Mouse (Mus musculus): ENCODE data around the gene Gm49405. TPM values are rescaled to one million over a fixed set of nuclear protein-coding genes. Genes with fewer than 3 reads are reported as not detected.
"Not testable (repeated sequence)": the region's sequence is repeated elsewhere in the genome, so short reads cannot be mapped to it uniquely, and the experiment has no call there.

Gm49405 gene
- polyA plus RNA-seq, 1 experiment from 2014 or later = 3.4 TPM

GRCm38 (mm10) chr19:4037154-4037787 lies 36.8 kb downstream of the Gm49405 start:
- DNase-seq (ENCODE audit: low spot score); H3K9me3 ChIP-seq (ENCODE audit: control insufficient read depth, low read length); H3K36me3 ChIP-seq (replicated peaks; ENCODE audit: control insufficient read depth, insufficient read depth); H3K27me3 ChIP-seq (ENCODE audit: control insufficient read depth, insufficient read depth, low read length): not testable (repeated sequence)
- 25% methylated on average over 7 of the region's 8 CpGs for WGBS
- Histone ChIP-seq H3K4me1 (replicated peaks; ENCODE audit: control insufficient read depth, insufficient read depth, low read length) (peaks cover 14% of the 10 kb centered on the region), H3K4me3 (replicated peaks; ENCODE audit: low read length) (peak overlapping the region; percentile 45), H3K4me2 (replicated peaks) (peak overlapping the region; percentile 74), H3K27ac (peak overlapping the region; percentile 40; the same call in 1 of the 2 replicates), H3K9ac (peak overlapping the region; percentile 60)
- peak; percentile 35; the same call in 1 of the 2 replicates for ATAC-seq (ENCODE audit: low FRiP score)

GRCm38 (mm10) chr19:4037788-4038232 lies 37.4 kb downstream of the Gm49405 start, which contains the start of gene Gstp1:
Gene Gstp1, minus strand, starts transcription at chr19:4037985.
- H3K4me2 ChIP-seq (replicated peaks) = peak within 1 kb of the TSS; percentile 74
- H3K36me3 ChIP-seq (replicated peaks; ENCODE audit: control insufficient read depth, insufficient read depth) = no peaks in the 10 kb centered on the region
- H3K27ac ChIP-seq = peak within 1 kb of the TSS; percentile 40; the same call in 1 of the 2 replicates
- no peaks in the 10 kb centered on the region for H3K27me3 ChIP-seq (ENCODE audit: control insufficient read depth, insufficient read depth, low read length)
- H3K9ac ChIP-seq = peak within 1 kb of the TSS; percentile 60
- H3K4me1 ChIP-seq (replicated peaks; ENCODE audit: control insufficient read depth, insufficient read depth, low read length) = peaks cover 14% of the 10 kb centered on the region
- ATAC-seq (ENCODE audit: low FRiP score) (peak; percentile 86), DNase-seq (ENCODE audit: low spot score) (peak; percentile 72)
- H3K9me3 ChIP-seq (ENCODE audit: control insufficient read depth, low read length) = no peaks in the 10 kb centered on the region
- H3K4me3 ChIP-seq (replicated peaks; ENCODE audit: low read length) = peak within 1 kb of the TSS; percentile 45
- under 1% methylated on average over 26 of the region's 26 CpGs for WGBS

GRCm38 (mm10) chr19:4040941-4041340 lies 40.5 kb downstream of the Gm49405 start:
- not testable (repeated sequence) for H3K9me3 ChIP-seq (ENCODE audit: control insufficient read depth, low read length); ATAC-seq (ENCODE audit: low FRiP score); H3K27ac ChIP-seq; DNase-seq (ENCODE audit: low spot score); H3K27me3 ChIP-seq (ENCODE audit: control insufficient read depth, insufficient read depth, low read length); H3K4me3 ChIP-seq (replicated peaks; ENCODE audit: low read length); H3K9ac ChIP-seq; H3K4me2 ChIP-seq (replicated peaks); H3K36me3 ChIP-seq (replicated peaks; ENCODE audit: control insufficient read depth, insufficient read depth)
- H3K4me1 ChIP-seq (replicated peaks; ENCODE audit: control insufficient read depth, insufficient read depth, low read length) = peaks cover 14% of the 10 kb centered on the region
- 88% methylated on average over 5 of the region's 5 CpGs for WGBS

- H3K9ac ChIP-seq; H3K36me3 ChIP-seq (replicated peaks; ENCODE audit: control insufficient read depth, insufficient read depth); H3K9me3 ChIP-seq (ENCODE audit: control insufficient read depth, low read length); DNase-seq (ENCODE audit: low spot score); H3K4me3 ChIP-seq (replicated peaks; ENCODE audit: low read length); H3K27me3 ChIP-seq (ENCODE audit: control insufficient read depth, insufficient read depth, low read length); H3K27ac ChIP-seq; ATAC-seq (ENCODE audit: low FRiP score); H3K4me2 ChIP-seq (replicated peaks): not testable (repeated sequence)
- H3K4me1 ChIP-seq (replicated peaks; ENCODE audit: control insufficient read depth, insufficient read depth, low read length) = peaks cover 12% of the 10 kb centered on the region
- WGBS = 85% methylated on average over 3 of the region's 4 CpGs
Measured at GRCm38 (mm10) chr19:4041500-4041899, 41.1 kb downstream of the Gm49405 start.

- Histone ChIP-seq H3K4me3 (replicated peaks; ENCODE audit: low read length) (no peak overlapping the region), H3K36me3 (replicated peaks; ENCODE audit: control insufficient read depth, insufficient read depth) (no peaks in the 10 kb centered on the region), H3K4me2 (replicated peaks) (no peak overlapping the region), H3K9me3 (ENCODE audit: control insufficient read depth, low read length) (no peaks in the 10 kb centered on the region), H3K9ac (no peak overlapping the region), H3K27ac (no peak overlapping the region), H3K27me3 (ENCODE audit: control insufficient read depth, insufficient read depth, low read length) (no peaks in the 10 kb centered on the region), H3K4me1 (replicated peaks; ENCODE audit: control insufficient read depth, insufficient read depth, low read length) (peaks cover 8% of the 10 kb centered on the region; the same call in 1 of the 2 replicates)
- DNase-seq (ENCODE audit: low spot score) (no peak), ATAC-seq (ENCODE audit: low FRiP score) (no peak)
- WGBS = 74% methylated on average over 14 of the region's 14 CpGs
Measured at GRCm38 (mm10) chr19:4042124-4042523, 41.7 kb downstream of the Gm49405 start.

GRCm38 (mm10) chr19:4044109-4044508 lies 43.7 kb downstream of the Gm49405 start:
- WGBS = 90% methylated on average over 5 of the region's 5 CpGs
- not testable (repeated sequence) for H3K9ac ChIP-seq; H3K36me3 ChIP-seq (replicated peaks; ENCODE audit: control insufficient read depth, insufficient read depth)

GRCm38 (mm10) chr19:4045966-4046865 lies 45.8 kb downstream of the Gm49405 start, which contains the start of gene Gstp2:
Gene Gstp2, minus strand, starts transcription at chr19:4046023.
- 50% methylated on average over 16 of the region's 16 CpGs for WGBS
- peak; percentile 62 for DNase-seq (ENCODE audit: low spot score)
- no peak within 1 kb of the TSS for H3K9ac ChIP-seq
- no peaks in the 10 kb centered on the region for H3K27me3 ChIP-seq (ENCODE audit: control insufficient read depth, insufficient read depth, low read length)
- 0 out of 2 replicates have a peak within 1 kb of the TSS, but pooled peaks have one; percentile 21 for H3K4me2 ChIP-seq (replicated peaks)
- no peaks in the 10 kb centered on the region for H3K9me3 ChIP-seq (ENCODE audit: control insufficient read depth, low read length)
- H3K27ac ChIP-seq = no peak within 1 kb of the TSS
- H3K36me3 ChIP-seq (replicated peaks; ENCODE audit: control insufficient read depth, insufficient read depth) = no peaks in the 10 kb centered on the region
- no peak within 1 kb of the TSS for H3K4me3 ChIP-seq (replicated peaks; ENCODE audit: low read length)
- no peak for ATAC-seq (ENCODE audit: low FRiP score)
- H3K4me1 ChIP-seq (replicated peaks; ENCODE audit: control insufficient read depth, insufficient read depth, low read length) = no peaks in the 10 kb centered on the region

More at GRCm38 (mm10) chr19:4044109-4044508, 43.7 kb downstream of the Gm49405 start:
- H3K27me3 ChIP-seq (ENCODE audit: control insufficient read depth, insufficient read depth, low read length); H3K4me2 ChIP-seq (replicated peaks); H3K27ac ChIP-seq; ATAC-seq (ENCODE audit: low FRiP score); H3K4me3 ChIP-seq (replicated peaks; ENCODE audit: low read length); DNase-seq (ENCODE audit: low spot score); H3K4me1 ChIP-seq (replicated peaks; ENCODE audit: control insufficient read depth, insufficient read depth, low read length); H3K9me3 ChIP-seq (ENCODE audit: control insufficient read depth, low read length): not testable (repeated sequence)

- DNase-seq (ENCODE audit: low spot score) (no peak), ATAC-seq (ENCODE audit: low FRiP score) (no peak)
- no peaks in the 10 kb centered on the region for H3K36me3 ChIP-seq (replicated peaks; ENCODE audit: control insufficient read depth, insufficient read depth)
- no peak overlapping the region for H3K27ac ChIP-seq
- no peak overlapping the region for H3K4me3 ChIP-seq (replicated peaks; ENCODE audit: low read length)
- no peak overlapping the region for H3K4me2 ChIP-seq (replicated peaks)
- WGBS = 83% methylated on average over 8 of the region's 8 CpGs
- no peaks in the 10 kb centered on the region for H3K4me1 ChIP-seq (replicated peaks; ENCODE audit: control insufficient read depth, insufficient read depth, low read length)
- H3K9ac ChIP-seq = no peak overlapping the region
- H3K27me3 ChIP-seq (ENCODE audit: control insufficient read depth, insufficient read depth, low read length) = no peaks in the 10 kb centered on the region
- H3K9me3 ChIP-seq (ENCODE audit: control insufficient read depth, low read length) = no peaks in the 10 kb centered on the region
Measured at GRCm38 (mm10) chr19:4046866-4047254, 46.4 kb downstream of the Gm49405 start.

- Histone ChIP-seq H3K27me3 (ENCODE audit: control insufficient read depth, insufficient read depth, low read length) (no peaks in the 10 kb centered on the region), H3K27ac (no peak overlapping the region), H3K4me3 (replicated peaks; ENCODE audit: low read length) (no peak overlapping the region), H3K4me1 (replicated peaks; ENCODE audit: control insufficient read depth, insufficient read depth, low read length) (no peaks in the 10 kb centered on the region), H3K9me3 (ENCODE audit: control insufficient read depth, low read length) (no peaks in the 10 kb centered on the region), H3K9ac (no peak overlapping the region), H3K4me2 (replicated peaks) (no peak overlapping the region), H3K36me3 (replicated peaks; ENCODE audit: control insufficient read depth, insufficient read depth) (no peaks in the 10 kb centered on the region)
- 10% methylated on average over 4 of the region's 4 CpGs for WGBS
- DNase-seq (ENCODE audit: low spot score) (peak; percentile 84), ATAC-seq (ENCODE audit: low FRiP score) (no peak)
Measured at GRCm38 (mm10) chr19:4047859-4048258, 47.4 kb downstream of the Gm49405 start.
